Comparison of ENCODE assay signal across 8 mouse cellular contexts in genomic region chr5:37824461-37824795, GRCm38 (mm10). TPM values are rescaled to one million over a fixed set of nuclear protein-coding genes. Genes with fewer than 3 reads are reported as not detected.
DNase-seq lines count a peak whose midpoint lies in the region; ATAC-seq and TF ChIP-seq lines count a peak whose summit lies in the region.

Gene Msx1, minus strand, starts transcription at chr5:37824583.

- no peaks in the 10 kb centered on the region for H3K4me1 ChIP-seq in bone marrow macrophage, adult 2 months (ENCODE audit: control insufficient read depth, insufficient read depth, low read length)
- peaks cover 86% of the 10 kb centered on the region for H3K4me1 ChIP-seq in forebrain, embryonic 10.5 days
- H3K4me1 ChIP-seq in heart, embryonic 16.5 days (ENCODE audit: control insufficient read depth, insufficient read depth, low read length), result peaks cover 10% of the 10 kb centered on the region
- peaks cover 16% of the 10 kb centered on the region for H3K4me1 ChIP-seq in liver, embryonic 15.5 days (replicated peaks)
- H3K4me1 ChIP-seq in neural tube, embryonic 13.5 days (replicated peaks), result peaks cover 61% of the 10 kb centered on the region

- no peak within 1 kb of the TSS for H3K27ac ChIP-seq in bone marrow macrophage, adult 2 months (ENCODE audit: insufficient read depth, low read depth, low read length)
- peak within 1 kb of the TSS; percentile 88 for H3K27ac ChIP-seq in forebrain, embryonic 10.5 days
- peak within 1 kb of the TSS; percentile 34; the same call in 1 of the 2 replicates for H3K27ac ChIP-seq in heart, embryonic 16.5 days (ENCODE audit: low read length)
- no peak within 1 kb of the TSS for H3K27ac ChIP-seq in liver, embryonic 15.5 days (replicated peaks)
- H3K27ac ChIP-seq in neural tube, embryonic 13.5 days (replicated peaks), result no peak within 1 kb of the TSS

- WGBS in forebrain, embryonic 10.5 days, result under 1% methylated on average over 37 of the region's 37 CpGs
- WGBS in heart, embryonic 16.5 days, result under 1% methylated on average over 33 of the region's 37 CpGs
- under 1% methylated on average over 37 of the region's 37 CpGs for WGBS in liver, embryonic 15.5 days (ENCODE audit: insufficient replicate concordance)
- under 1% methylated on average over 37 of the region's 37 CpGs for WGBS in neural tube, embryonic 13.5 days

- peak within 1 kb of the TSS; percentile 56 for H3K4me3 ChIP-seq in bone marrow macrophage, adult 2 months (ENCODE audit: insufficient read depth, low read length)
- peak within 1 kb of the TSS; percentile 71 for H3K4me3 ChIP-seq in forebrain, embryonic 10.5 days
- H3K4me3 ChIP-seq in heart, embryonic 16.5 days (ENCODE audit: low read length), result peak within 1 kb of the TSS; percentile 72
- H3K4me3 ChIP-seq in liver, embryonic 15.5 days (replicated peaks), result peak within 1 kb of the TSS; percentile 42
- H3K4me3 ChIP-seq in neural tube, embryonic 13.5 days, result peak within 1 kb of the TSS; percentile 40

- ATAC-seq in heart, embryonic 16.5 days (replicated peaks; ENCODE audit: extremely low read depth, insufficient read depth, low FRiP score), result peak; percentile 89
- ATAC-seq in liver, embryonic 15.5 days (ENCODE audit: insufficient read depth), result peak; percentile 37; the same call in 1 of the 2 replicates
- peak; percentile 65 for ATAC-seq in neural tube, embryonic 13.5 days (ENCODE audit: low read depth)

- peak within 1 kb of the TSS; percentile 70 for H3K9ac ChIP-seq in heart, embryonic 16.5 days (ENCODE audit: low read length)
- H3K9ac ChIP-seq in liver, embryonic 15.5 days, result no peak within 1 kb of the TSS
- peak within 1 kb of the TSS; percentile 61 for H3K9ac ChIP-seq in neural tube, embryonic 13.5 days

- H3K4me2 ChIP-seq in heart, embryonic 16.5 days (ENCODE audit: low read depth, low read length), result peak within 1 kb of the TSS; percentile 96
- H3K4me2 ChIP-seq in liver, embryonic 15.5 days, result peak within 1 kb of the TSS; percentile 62
- H3K4me2 ChIP-seq in neural tube, embryonic 13.5 days, result peak within 1 kb of the TSS; percentile 60

- peaks cover under 1% of the 10 kb centered on the region for H3K9me3 ChIP-seq in forebrain, embryonic 10.5 days
- H3K9me3 ChIP-seq in heart, embryonic 16.5 days (replicated peaks; ENCODE audit: control insufficient read depth, low read length), result peaks cover under 1% of the 10 kb centered on the region; the same call in 1 of the 2 replicates
- H3K9me3 ChIP-seq in liver, embryonic 15.5 days (replicated peaks), result no peaks in the 10 kb centered on the region
- no peaks in the 10 kb centered on the region for H3K9me3 ChIP-seq in neural tube, embryonic 13.5 days

- peak; percentile 92 for DNase-seq in 3134 (ENCODE audit: extremely low read depth, insufficient read length, low spot score)
- DNase-seq in forebrain, embryonic 10.5 days (ENCODE audit: extremely low spot score, low spot score), result peak; percentile 92
- peak; percentile 90 for DNase-seq in kidney, postnatal 10 days
- peak; percentile 78 to 80 for DNase-seq in urinary bladder, adult 18-20 months (ENCODE audit: low spot score in 2 of 2)

- no peak for TF ChIP-seq CTCF in bone marrow macrophage, adult 2 months (IDR thresholded peaks at IDR 0.05; ENCODE audit: low read depth, low read length)

- peaks cover 8% of the 10 kb centered on the region for H3K36me3 ChIP-seq in forebrain, embryonic 10.5 days (replicated peaks)
- H3K36me3 ChIP-seq in heart, embryonic 16.5 days (ENCODE audit: control insufficient read depth, insufficient read depth), result no peaks in the 10 kb centered on the region
- H3K36me3 ChIP-seq in liver, embryonic 15.5 days (replicated peaks), result no peaks in the 10 kb centered on the region
- H3K36me3 ChIP-seq in neural tube, embryonic 13.5 days, result no peaks in the 10 kb centered on the region

- H3K27me3 ChIP-seq in forebrain, embryonic 10.5 days (ENCODE audit: poor library complexity, severe bottlenecking), result peaks cover 100% of the 10 kb centered on the region
- peaks cover 95% of the 10 kb centered on the region for H3K27me3 ChIP-seq in heart, embryonic 16.5 days (ENCODE audit: control insufficient read depth, insufficient read depth, low read length)
- H3K27me3 ChIP-seq in liver, embryonic 15.5 days, result peaks cover 99% of the 10 kb centered on the region
- H3K27me3 ChIP-seq in neural tube, embryonic 13.5 days, result peaks cover 98% of the 10 kb centered on the region

- TF ChIP-seq POLR2A in bone marrow macrophage, adult 2 months (IDR thresholded peaks at IDR 0.05; ENCODE audit: borderline replicate concordance, low read depth, low read length), result no peak

RNA-seq across cellular contexts. Expression of gene Msx1, which starts in this region (rescaled TPM):
- polyA plus RNA-seq in bone marrow macrophage, adult 2 months (2012; ENCODE audit: insufficient read depth, insufficient read length, missing spikeins), result not detected in 2 replicates
- polyA plus RNA-seq in forebrain, embryonic 10.5 days (2016; fragmentation: Nextera tagmentation; extraction: Ambion mirVana), result 176 and 192 TPM in 2 replicates
- polyA plus RNA-seq in heart, embryonic 16.5 days (2015; fragmentation: Nextera tagmentation; extraction: Ambion mirVana), result 6.5 and 7.6 TPM in 2 replicates
- 0.08 and 0.12 TPM in 2 replicates for polyA plus RNA-seq in liver, embryonic 15.5 days (2015; fragmentation: Nextera tagmentation; extraction: Ambion mirVana)
- 19.7 and 24.3 TPM in 2 replicates for polyA plus RNA-seq in neural tube, embryonic 13.5 days (2015; fragmentation: Nextera tagmentation; extraction: Ambion mirVana)

Comparison
In these comparisons a context has a peak if more than half of its experiments do, and no peak if none do; other contexts are left out.
1. Peak in ATAC-seq, H3K4me3 ChIP-seq and H3K4me2 ChIP-seq in liver, embryonic 15.5 days; RNA of the gene not detected or under 1 TPM.
2. H3K27ac ChIP-seq: peak in forebrain, embryonic 10.5 days (single experiment) and heart, embryonic 16.5 days (single experiment); none in bone marrow macrophage, adult 2 months (single experiment), liver, embryonic 15.5 days (single experiment) and neural tube, embryonic 13.5 days (single experiment).
3. ATAC-seq: peak in every context shown above with its lines; median percentile 89 in heart, embryonic 16.5 days; 65 in neural tube, embryonic 13.5 days; 37 in liver, embryonic 15.5 days.
4. Peak in every context shown above with its lines, with median percentiles within 50 percentile points of each other: DNase-seq, H3K4me3 ChIP-seq and H3K4me2 ChIP-seq.